Mouse (Mus musculus) cerebellum, adult 11-12 months (tissue): ENCODE measurements around the gene Khdc4.
A peak's percentile ranks its signal among the peaks of the same experiment; 100 is the strongest.
"Not testable (repeated sequence)": the region's sequence is repeated elsewhere in the genome, so short reads cannot be mapped to it uniquely, and the experiment has no call there.

Experiments used
- DNase-seq: peaks from one replicate; pipeline ENCODE4 v3.0.0; 2022

Khdc4 gene

GRCm38 (mm10) chr3:88658441-88659127, 27.0 kb upstream of the Khdc4 start:
- no peak for DNase-seq

- DNase-seq = no peak
Observed at GRCm38 (mm10) chr3:88659798-88660197, 25.8 kb upstream of the Khdc4 start.

- DNase-seq = no peak
Observed at GRCm38 (mm10) chr3:88664095-88664494, 21.5 kb upstream of the Khdc4 start.

DNA sequence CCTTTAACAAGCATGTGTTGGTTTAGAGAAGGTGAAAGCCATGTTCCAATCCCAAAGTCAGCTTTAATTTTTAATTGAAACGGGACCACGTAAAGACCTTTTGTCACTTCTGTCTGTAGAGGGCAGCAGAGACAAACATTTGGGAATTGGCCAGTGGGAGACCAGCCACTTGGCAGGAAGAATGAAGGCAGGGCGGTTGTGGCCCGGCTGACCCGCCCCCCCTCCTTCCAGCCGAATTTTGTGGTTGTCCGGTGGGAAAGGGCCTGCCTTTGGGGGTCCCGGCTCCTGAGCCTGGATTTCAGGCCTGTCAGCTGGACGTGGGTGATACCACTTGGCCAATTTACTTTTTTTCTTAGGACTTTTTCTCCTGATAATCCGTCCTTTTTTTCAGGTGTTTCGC, 8.2 kb upstream of the Khdc4 start:
- peak; percentile 70 for DNase-seq

- DNase-seq = no peak
Observed at GRCm38 (mm10) chr3:88683814-88684213, 1.8 kb upstream of the Khdc4 start.

DNA sequence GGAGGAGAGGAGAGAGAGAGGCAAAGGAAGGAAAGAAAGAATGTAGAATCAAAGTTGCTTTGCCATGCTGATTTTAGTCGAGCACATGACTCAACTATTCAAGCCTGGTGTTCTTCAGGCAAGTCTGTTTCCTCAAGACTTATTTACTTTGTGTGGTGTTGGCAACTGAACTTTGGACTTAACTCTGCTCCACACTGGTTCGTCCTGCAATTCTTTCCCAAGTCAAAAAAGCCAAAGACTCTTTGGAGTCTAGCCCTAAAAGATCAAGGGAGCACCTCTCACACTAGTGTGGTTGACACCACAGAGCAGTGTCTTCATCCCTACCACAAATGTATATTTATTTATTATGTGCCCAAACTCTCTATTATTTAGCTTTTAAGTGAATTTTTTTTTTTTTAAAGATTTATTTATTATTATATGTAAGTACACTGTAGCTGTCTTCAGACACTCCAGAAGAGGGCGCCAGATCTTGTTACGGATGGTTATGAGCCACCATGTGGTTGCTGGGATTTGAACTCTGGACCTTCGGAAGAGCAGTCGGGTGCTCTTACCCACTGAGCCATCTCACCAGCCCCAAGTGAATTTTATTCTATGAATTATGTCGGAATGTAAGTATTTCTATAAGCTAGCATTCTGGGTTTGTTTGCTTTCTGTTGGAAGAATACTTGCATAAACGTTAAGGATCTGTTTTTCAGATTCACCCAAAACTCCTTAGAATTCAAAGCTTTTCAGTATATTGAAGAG, 1.2 kb upstream of the Khdc4 start:
- no peak for DNase-seq

GRCm38 (mm10) chr3:88685958-88686451, 402 bp downstream of the Khdc4 start:
- peak; percentile 58 for DNase-seq

- no peak for DNase-seq
Observed at GRCm38 (mm10) chr3:88686734-88687611, 1.4 kb downstream of the Khdc4 start.

DNA sequence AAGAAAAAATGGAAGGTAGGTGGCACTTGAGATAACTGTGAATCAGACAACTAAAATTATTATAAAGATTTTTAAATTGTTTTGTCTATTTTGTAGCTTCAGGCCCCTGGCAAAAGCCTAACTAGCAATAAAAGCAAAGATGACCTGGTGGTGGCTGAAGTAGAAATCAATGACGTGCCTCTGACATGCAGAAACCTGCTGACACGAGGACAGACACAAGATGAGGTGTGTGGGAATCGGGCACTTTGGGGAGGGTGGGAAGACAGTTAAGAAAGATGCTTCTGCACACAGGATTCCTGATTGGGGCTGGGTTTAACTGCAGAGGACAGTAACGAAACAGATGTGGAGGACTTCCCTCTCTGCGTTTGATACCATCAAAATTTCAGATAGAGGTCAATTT, 3.5 kb downstream of the Khdc4 start:
- DNase-seq = no peak

DNA sequence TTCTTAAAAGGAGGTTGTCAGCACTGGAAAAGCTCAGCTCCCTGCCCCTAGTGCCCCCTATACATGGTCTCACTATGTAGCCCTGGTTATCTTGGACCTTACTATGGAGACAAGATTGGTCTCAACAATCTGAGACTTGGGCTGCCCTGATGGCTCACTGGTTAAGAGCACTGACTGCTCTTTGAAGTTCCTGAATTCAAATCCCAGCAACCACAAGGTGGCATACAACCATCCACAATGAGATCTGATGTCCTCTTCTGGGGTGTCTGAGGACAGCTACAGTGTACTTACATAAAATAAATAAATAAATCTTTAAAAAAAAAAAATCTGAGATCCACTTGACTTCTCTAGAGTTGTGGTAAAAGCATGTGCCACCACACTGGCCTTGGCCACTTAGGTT, 9.9 kb downstream of the Khdc4 start:
- no peak for DNase-seq

DNA sequence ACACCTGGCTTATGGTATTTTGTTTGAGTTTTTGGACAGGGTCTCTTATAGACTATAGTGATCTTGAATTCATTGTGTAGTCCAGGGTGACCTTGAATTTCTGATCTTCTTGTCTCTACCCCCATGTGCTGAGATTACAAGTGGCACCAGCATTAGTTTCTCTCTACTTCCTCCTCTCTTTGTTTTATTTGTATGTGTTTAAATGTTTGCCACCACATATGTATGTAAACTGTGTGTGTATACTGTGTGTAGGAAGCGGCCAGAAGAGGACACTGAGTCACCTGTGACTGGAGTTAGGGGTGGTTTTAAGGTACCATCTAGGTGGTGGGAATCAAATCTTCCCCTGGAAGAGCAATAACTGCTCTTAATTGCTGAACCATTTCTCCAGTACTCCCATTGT, 12.4 kb downstream of the Khdc4 start:
- no peak for DNase-seq

- DNase-seq = no peak
Observed at GRCm38 (mm10) chr3:88698834-88699233, 13.2 kb downstream of the Khdc4 start.

DNA sequence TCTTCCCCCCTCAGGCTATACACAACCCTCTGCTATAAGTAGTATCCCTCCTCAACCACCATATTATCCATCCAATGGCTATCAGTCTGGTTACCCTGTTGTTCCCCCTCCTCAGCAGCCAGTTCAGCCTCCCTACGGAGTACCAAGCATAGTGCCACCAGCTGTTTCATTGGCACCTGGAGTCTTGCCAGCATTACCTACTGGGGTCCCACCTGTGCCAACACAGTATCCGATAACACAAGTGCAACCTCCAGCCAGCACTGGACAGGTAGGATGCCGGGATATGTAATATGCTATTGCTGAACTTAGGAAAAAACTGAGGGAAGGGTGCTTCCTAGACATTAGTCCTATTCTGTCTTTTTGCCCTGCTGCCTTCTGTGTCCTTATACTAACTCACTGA, 14.6 kb downstream of the Khdc4 start:
- DNase-seq = no peak

- no peak for DNase-seq
Observed at GRCm38 (mm10) chr3:88701222-88701621, 15.6 kb downstream of the Khdc4 start.

DNA sequence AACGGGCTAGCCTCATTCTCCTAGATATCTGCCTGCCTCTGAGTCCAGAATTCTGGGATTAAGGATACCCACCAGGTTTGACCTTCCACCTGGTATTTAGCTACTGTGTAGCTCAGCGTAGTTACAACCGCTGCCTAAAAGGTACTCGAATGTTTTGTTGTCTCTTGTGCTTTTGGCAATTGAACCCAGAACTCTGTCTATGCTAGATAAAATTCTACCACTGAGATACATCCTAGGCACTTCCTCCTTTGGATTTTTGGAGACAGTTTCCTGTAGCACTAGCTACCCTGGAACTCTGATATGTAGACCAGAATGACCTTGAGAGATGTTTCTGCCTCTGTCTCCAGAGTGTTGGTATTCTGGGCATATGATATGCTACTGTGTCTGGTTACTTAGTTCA, 28.1 kb downstream of the Khdc4 start:
- DNase-seq = no peak

- DNase-seq = no peak
Observed at GRCm38 (mm10) chr3:88714725-88715124, 29.1 kb downstream of the Khdc4 start.

- not testable (repeated sequence) for DNase-seq
Observed at GRCm38 (mm10) chr3:88715716-88716115, 30.1 kb downstream of the Khdc4 start.

GRCm38 (mm10) chr3:88716399-88717197, 31.0 kb downstream of the Khdc4 start, which contains the start of gene Rit1:
TSS of gene Rit1 (plus strand) at chr3:88716838.
- DNase-seq = peak; percentile 81

DNA sequence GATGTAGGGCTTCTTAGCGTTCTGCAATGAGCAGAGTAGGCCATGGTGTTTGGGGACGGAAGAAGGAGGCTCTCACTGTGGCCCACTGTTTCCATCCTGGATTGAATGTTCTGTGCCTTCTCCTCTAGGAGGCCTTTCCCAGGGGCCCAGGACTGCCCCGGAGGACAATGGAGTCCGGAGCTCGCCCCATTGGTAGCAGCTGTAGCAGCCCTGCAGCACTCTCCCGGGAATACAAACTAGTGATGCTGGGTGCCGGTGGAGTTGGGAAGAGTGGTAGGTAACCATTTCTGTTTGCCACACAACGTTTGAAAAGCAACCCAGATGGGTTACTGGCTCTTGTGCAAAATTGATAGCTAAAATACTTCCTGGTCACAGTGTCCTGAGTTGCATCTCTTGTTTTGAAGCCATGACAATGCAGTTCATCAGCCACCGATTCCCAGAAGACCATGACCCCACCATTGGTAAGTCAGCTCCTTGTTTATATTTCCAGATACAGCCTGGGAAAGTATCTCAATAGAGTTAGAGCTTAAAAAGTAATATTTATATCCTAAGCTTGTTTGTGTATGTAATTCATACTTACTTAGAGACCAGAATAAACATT, 31.7 kb downstream of the Khdc4 start:
- DNase-seq = no peak

DNA sequence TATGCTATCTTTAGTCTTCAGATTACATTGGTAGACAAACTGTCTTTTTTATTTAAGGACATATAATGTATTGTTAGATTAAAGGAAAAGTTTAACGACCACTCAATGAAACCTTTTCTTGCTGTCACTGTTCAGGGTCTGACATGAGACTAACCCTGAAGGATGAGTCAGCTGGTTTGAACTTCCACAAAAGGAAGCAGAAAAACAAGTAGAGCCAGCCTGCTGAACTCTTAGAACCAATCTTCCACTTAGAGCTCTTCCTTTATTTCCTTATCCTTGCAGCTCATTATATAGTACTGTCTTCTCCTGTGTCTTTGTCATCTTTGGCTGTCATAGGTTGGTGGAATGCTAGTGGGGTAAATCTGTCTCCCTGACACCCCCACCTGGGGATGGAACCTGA, 32.2 kb downstream of the Khdc4 start:
- DNase-seq = no peak

GRCm38 (mm10) chr3:88719098-88719497, 33.5 kb downstream of the Khdc4 start:
- DNase-seq = peak; percentile 28

DNA sequence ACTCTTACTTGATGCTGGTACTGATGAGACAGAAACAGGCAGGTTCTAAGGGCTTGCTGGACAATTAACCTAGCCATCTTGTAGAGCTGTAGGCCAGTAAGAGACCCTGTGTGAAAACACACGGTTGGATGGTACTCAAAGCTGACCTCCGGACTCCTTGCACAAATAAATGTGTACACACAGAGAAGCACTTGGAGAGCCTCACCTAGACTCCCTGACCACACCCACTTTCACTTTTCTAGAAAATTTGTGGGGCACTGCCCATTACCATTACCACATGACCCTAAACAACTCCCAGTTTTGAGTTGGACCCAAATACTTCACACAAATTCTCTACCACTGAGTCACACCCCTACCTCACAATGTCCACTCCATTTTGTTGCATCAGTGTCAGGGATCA, 51.0 kb downstream of the Khdc4 start:
- no peak for DNase-seq
